Mouse (Mus musculus) intestine, embryonic 16.5 days (tissue): Measurements from ENCODE around the gene Gpc2. TPM values are rescaled to one million over a fixed set of nuclear protein-coding genes. Genes with fewer than 3 reads are reported as not detected.

Source experiments
- ATAC-seq: fragments of 200-750 bp; cut with Nextera tagmentation; 2 replicates; pipeline ENCODE4 v1.8.0; 2017; ENCODE audit warnings: moderate TSS enrichment, moderate library complexity
- H3K27ac ChIP-seq: fragments of 300-500 bp; sonication (generic); 2 replicates; pipeline ENCODE4 v1.5.1; 2014; ENCODE audit warnings: mild to moderate bottlenecking, low read length
- H3K27me3 ChIP-seq: fragments of 300-500 bp; sonication (generic); replicated peaks from 2 replicates; pipeline ENCODE4 v1.6.1; 2014; ENCODE audit warnings: low read length, control low read depth, mixed read lengths; ENCODE audit not compliant: control insufficient read depth, insufficient read depth
- H3K36me3 ChIP-seq: fragments of 300-500 bp; sonication (generic); 2 replicates; pipeline ENCODE4 v1.6.1; 2014; ENCODE audit warnings: low read length, control low read depth; ENCODE audit not compliant: control insufficient read depth, insufficient read depth
- H3K4me1 ChIP-seq: fragments of 300-500 bp; sonication (generic); 2 replicates; pipeline ENCODE4 v1.6.1; 2014; ENCODE audit warnings: low read length, control low read depth, mixed read lengths; ENCODE audit not compliant: control insufficient read depth, insufficient read depth
- H3K4me2 ChIP-seq: fragments of 300-500 bp; sonication (generic); 2 replicates; pipeline ENCODE4 v1.6.1; 2014; ENCODE audit warnings: low read depth, low read length, control low read depth
- H3K4me3 ChIP-seq: fragments of 300-500 bp; sonication (generic); 2 replicates; pipeline ENCODE4 v1.5.1; 2014; ENCODE audit warnings: mild to moderate bottlenecking, low read length
- H3K9ac ChIP-seq: fragments of 300-500 bp; sonication (generic); 2 replicates; pipeline ENCODE4 v1.6.1; 2014; ENCODE audit warnings: low read depth, low read length
- H3K9me3 ChIP-seq: fragments of 300-500 bp; sonication (generic); 2 replicates; pipeline ENCODE4 v1.6.1; 2016; ENCODE audit warnings: low read length, control low read depth; ENCODE audit not compliant: control insufficient read depth
- WGBS: fragments of 180-500 bp; shearing (Covaris S2); extraction: QIAGEN DNeasy Blood & Tissue Kit; methylation state at CpG from one replicate; pipeline ENCODE4 v1.1.7; 2014; 5-methylcytosine and 5-hydroxymethylcytosine counted together
- polyA plus RNA-seq: library from polyadenylated mRNA; unstranded; fragments of >200 nt; fragmentation: Nextera tagmentation; extraction: Ambion mirVana; gene quantifications from 2 replicates; pipeline ENCODE4 v1.2.1, GENCODE M21; 2015

Gene Gpc2
- 11.2 and 13.1 TPM in 2 replicates for polyA plus RNA-seq

- Histone ChIP-seq H3K9me3 (peaks cover 9% of the 10 kb centered on the region), H3K9ac (peak within 1 kb of the TSS; percentile 67), H3K27ac (no peak within 1 kb of the TSS), H3K4me3 (peak within 1 kb of the TSS; percentile 59), H3K4me2 (peak within 1 kb of the TSS; percentile 69), H3K36me3 (no peaks in the 10 kb centered on the region), H3K4me1 (peaks cover 10% of the 10 kb centered on the region), H3K27me3 (no peaks in the 10 kb centered on the region)
- under 1% methylated on average over 56 of the region's 56 CpGs for WGBS
- ATAC-seq: peak; percentile 99
Measured at GRCm38 (mm10) chr5:138279585-138280424, at the start of gene Gpc2, which contains the start of the genes Gm43720 and Stag3. Gene Gpc2 (minus strand): TSS chr5:138280005. Gene Gm43720 (minus strand): TSS chr5:138279958. Gene Stag3 (plus strand): TSS chr5:138280240.

GRCm38 (mm10) chr5:138312795-138313194, 33.0 kb upstream of the Gpc2 start:
- Histone ChIP-seq H3K4me1 (no peaks in the 10 kb centered on the region), H3K27me3 (no peaks in the 10 kb centered on the region), H3K4me3 (no peak overlapping the region), H3K9me3 (no peaks in the 10 kb centered on the region), H3K36me3 (no peaks in the 10 kb centered on the region), H3K27ac (no peak overlapping the region), H3K4me2 (no peak overlapping the region), H3K9ac (no peak overlapping the region)
- 82% methylated on average over 3 of the region's 3 CpGs for WGBS
- ATAC-seq: no peak

DNA sequence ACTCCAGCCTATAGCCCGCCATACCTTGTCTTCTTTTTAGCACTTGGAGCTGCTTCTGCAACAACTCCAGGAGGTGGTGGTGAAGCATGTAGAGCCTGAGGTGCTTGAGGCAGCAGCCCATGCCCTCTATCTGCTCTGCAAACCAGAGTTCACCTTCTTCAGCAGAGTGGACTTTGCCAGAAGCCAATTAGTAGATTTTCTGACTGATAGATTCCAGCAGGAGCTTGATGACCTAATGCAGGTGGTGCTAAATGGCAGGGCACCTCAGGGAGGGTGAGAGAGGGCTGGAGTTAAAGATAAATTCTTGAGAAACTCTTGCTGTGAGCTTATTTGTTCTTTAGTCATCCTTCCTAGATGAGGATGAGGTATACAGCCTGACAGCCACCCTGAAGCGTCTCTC, 19.8 kb upstream of the Gpc2 start:
- 83% methylated on average over 2 of the region's 2 CpGs for WGBS
- Histone ChIP-seq H3K4me1 (no peaks in the 10 kb centered on the region), H3K36me3 (no peaks in the 10 kb centered on the region), H3K27ac (no peak overlapping the region), H3K9ac (no peak overlapping the region), H3K4me2 (no peak overlapping the region), H3K4me3 (no peak overlapping the region), H3K9me3 (no peaks in the 10 kb centered on the region), H3K27me3 (no peaks in the 10 kb centered on the region)
- ATAC-seq: peak; percentile 82

DNA sequence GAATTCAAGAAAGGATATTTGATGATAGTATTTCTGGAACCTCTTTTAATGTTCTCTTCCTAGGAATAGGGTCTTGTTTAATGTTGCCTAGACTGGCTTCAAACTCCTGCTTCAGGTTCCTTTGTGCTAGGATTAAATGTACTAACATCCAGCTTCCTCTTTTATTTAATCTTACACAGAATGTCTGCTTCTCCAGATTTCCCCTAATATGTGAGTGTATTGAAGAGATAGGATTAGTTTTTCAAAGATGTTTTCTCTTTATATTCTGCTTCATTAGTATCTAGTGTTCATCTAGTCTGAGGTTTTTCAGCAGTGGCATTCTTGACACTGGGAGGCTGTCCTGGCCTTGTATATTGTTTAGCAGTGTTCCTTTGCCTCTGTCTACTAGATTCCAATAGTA, 14.4 kb upstream of the Gpc2 start:
- H3K9me3 ChIP-seq: no peaks in the 10 kb centered on the region
- H3K4me1 ChIP-seq: no peaks in the 10 kb centered on the region
- H3K36me3 ChIP-seq: no peaks in the 10 kb centered on the region
- H3K27ac ChIP-seq: no peak overlapping the region
- ATAC-seq: no peak
- no peak overlapping the region for H3K9ac ChIP-seq
- no peak overlapping the region for H3K4me2 ChIP-seq
- H3K4me3 ChIP-seq: no peak overlapping the region
- no peaks in the 10 kb centered on the region for H3K27me3 ChIP-seq

GRCm38 (mm10) chr5:138291638-138292037, 11.8 kb upstream of the Gpc2 start:
- no peaks in the 10 kb centered on the region for H3K9me3 ChIP-seq
- WGBS: 66% methylated on average over 1 of the region's 1 CpGs
- H3K27ac ChIP-seq: no peak overlapping the region
- H3K4me2 ChIP-seq: no peak overlapping the region
- no peak overlapping the region for H3K4me3 ChIP-seq
- no peaks in the 10 kb centered on the region for H3K27me3 ChIP-seq
- ATAC-seq: peak; percentile 50; the same call in 1 of the 2 replicates
- no peak overlapping the region for H3K9ac ChIP-seq
- no peaks in the 10 kb centered on the region for H3K36me3 ChIP-seq
- no peaks in the 10 kb centered on the region for H3K4me1 ChIP-seq

DNA sequence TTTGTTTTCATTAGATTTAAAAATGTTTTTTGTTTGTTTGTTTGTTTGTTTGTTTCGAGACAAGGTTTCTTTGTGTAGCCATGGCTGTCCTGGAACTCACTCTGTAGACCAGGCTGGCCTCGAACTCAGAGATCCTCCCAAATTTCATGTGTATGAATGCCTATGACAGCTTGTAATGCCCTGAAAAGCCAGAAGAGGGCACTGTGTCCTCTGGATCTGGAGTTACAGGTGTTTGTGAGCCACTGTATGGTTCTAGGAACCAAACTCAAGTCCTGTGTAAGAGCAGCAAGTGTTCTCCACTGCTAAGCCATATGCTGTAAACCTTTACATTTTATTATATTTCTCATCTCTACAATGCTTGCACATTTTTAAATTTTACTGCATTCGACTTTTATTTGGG, 8.1 kb upstream of the Gpc2 start:
- no peak overlapping the region for H3K4me2 ChIP-seq
- H3K9me3 ChIP-seq: no peaks in the 10 kb centered on the region
- no peaks in the 10 kb centered on the region for H3K36me3 ChIP-seq
- no peak overlapping the region for H3K27ac ChIP-seq
- no peak overlapping the region for H3K4me3 ChIP-seq
- no peaks in the 10 kb centered on the region for H3K4me1 ChIP-seq
- ATAC-seq: no peak
- H3K9ac ChIP-seq: no peak overlapping the region
- no peaks in the 10 kb centered on the region for H3K27me3 ChIP-seq
- 72% methylated on average over 3 of the region's 3 CpGs for WGBS

DNA sequence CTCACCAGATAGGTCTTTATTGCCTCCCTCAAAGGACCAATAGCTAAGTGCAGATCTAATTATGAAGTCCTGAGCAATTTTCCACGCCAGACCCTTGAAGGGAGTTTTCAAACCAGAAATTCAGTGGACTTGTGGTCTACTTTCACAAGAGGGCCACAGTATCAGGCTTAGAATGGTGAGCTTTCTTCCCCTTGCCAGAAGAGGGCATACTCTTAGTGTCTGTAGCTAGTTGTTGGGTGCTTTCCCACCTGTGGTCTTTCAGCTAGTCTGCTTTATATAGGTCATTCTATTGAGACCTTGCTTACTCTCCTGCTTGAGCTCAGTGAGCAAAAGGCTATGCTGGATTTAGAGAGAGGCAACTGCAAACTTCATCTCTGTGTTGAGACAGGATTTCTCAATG, 3.7 kb upstream of the Gpc2 start:
- Histone ChIP-seq H3K36me3 (no peaks in the 10 kb centered on the region), H3K9me3 (peaks cover 9% of the 10 kb centered on the region), H3K27me3 (no peaks in the 10 kb centered on the region), H3K4me1 (0 out of 2 replicates have a peak, but pooled peaks cover 3% of the 10 kb centered on the region), H3K9ac (no peak overlapping the region), H3K4me3 (no peak overlapping the region), H3K4me2 (no peak overlapping the region), H3K27ac (no peak overlapping the region)
- WGBS: 76% methylated on average over 1 of the region's 1 CpGs
- ATAC-seq: no peak

DNA sequence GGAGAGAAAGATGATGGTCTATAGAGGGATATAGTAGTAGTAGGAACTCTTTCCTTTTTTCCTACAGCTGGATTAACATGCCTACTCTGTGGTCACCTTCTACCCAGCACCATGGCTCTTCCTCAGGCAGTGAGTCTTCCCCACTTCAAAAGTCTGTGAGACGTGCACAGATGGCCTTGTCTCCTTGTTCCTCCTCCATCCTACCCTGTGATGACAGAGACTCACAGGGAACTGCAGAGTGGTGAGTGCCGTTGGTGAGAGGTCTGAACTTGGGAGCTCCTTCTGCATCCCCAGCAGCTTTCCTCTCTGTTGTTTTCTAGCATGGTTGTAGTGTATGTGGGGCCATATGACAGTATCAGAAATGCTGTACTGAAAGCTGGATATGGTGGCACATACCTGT, 2.0 kb upstream of the Gpc2 start:
- H3K4me1 ChIP-seq: 0 out of 2 replicates have a peak, but pooled peaks cover 3% of the 10 kb centered on the region
- H3K27me3 ChIP-seq: no peaks in the 10 kb centered on the region
- H3K4me2 ChIP-seq: no peak overlapping the region
- no peak for ATAC-seq
- H3K27ac ChIP-seq: no peak overlapping the region
- H3K9me3 ChIP-seq: peaks cover 9% of the 10 kb centered on the region
- no peak overlapping the region for H3K9ac ChIP-seq
- no peak overlapping the region for H3K4me3 ChIP-seq
- no peaks in the 10 kb centered on the region for H3K36me3 ChIP-seq
- WGBS: 77% methylated on average over 2 of the region's 2 CpGs

DNA sequence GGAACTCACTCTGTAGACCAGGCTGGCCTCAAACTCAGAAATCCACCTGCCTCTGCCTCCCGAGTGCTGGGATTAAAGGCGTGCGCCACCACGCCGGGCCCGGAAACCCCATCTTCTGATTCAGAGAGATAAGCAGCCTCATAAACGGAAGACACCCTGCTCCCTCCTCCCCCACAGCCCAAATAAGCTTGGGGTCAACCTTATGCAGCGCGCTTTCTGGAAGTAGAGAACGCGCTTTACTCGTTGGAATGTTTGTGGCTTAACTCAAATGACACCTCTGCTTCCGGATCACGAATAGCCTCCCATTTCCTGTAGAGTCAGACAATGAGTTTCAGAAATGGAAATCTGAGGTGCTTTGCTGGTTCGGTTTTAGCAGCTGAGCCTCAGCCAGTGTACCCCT, 1.0 kb upstream of the Gpc2 start:
- no peak for ATAC-seq
- peaks cover 9% of the 10 kb centered on the region for H3K9me3 ChIP-seq
- H3K4me3 ChIP-seq: no peak overlapping the region
- no peak overlapping the region for H3K27ac ChIP-seq
- no peaks in the 10 kb centered on the region for H3K36me3 ChIP-seq
- 90% methylated on average over 15 of the region's 15 CpGs for WGBS
- H3K27me3 ChIP-seq: no peaks in the 10 kb centered on the region
- H3K4me1 ChIP-seq: peaks cover 6% of the 10 kb centered on the region
- H3K4me2 ChIP-seq: no peak overlapping the region
- H3K9ac ChIP-seq: no peak overlapping the region
